Comparison of ENCODE assay signal across 12 mouse cellular contexts in genomic region chr4:133257230-133257629, GRCm38 (mm10). TPM values are rescaled to one million over a fixed set of nuclear protein-coding genes. Genes with fewer than 3 reads are reported as not detected.
DNase-seq lines count a peak whose midpoint lies in the region; ATAC-seq lines count a peak whose summit lies in the region.
"Had no signal": no experiment of that assay in that cellular context is flagged by ENCODE, and none has a peak within 500 bp of the region (broad histone marks: within the 10 kb centered on the region; RNA-seq: fewer than 3 reads in every experiment).

No protein-coding gene starts in this region.

- peak; percentile 44 to 49 for DNase-seq in lung, adult 18-20 months
- DNase-seq in lung, postnatal 4 days = no peak
- DNase-seq in intestine, embryonic 14.5 days (ENCODE audit: low spot score) = no peak
- peak; percentile 58 to 76 for DNase-seq in kidney, postnatal 36 days
- DNase-seq in frontal cortex, postnatal 10 days (ENCODE audit: low spot score in 2 of 2) = no peak
- DNase-seq in left cerebral cortex, postnatal 4 days = no peak
- no peak for DNase-seq in frontal cortex, adult 2 months (ENCODE audit: extremely low spot score in 1 of 2, low spot score in 1 of 2)
- DNase-seq: embryo, embryonic 11 days had no signal

- intact Hi-C loops in left cerebral cortex, postnatal 4 days (cut with DNase I) = no loop called here

- H3K9ac ChIP-seq in intestine, embryonic 14.5 days (ENCODE audit: low read length) = no peak overlapping the region
- H3K9ac ChIP-seq in stomach, embryonic 14.5 days (replicated peaks; ENCODE audit: low read depth, low read length) = no peak overlapping the region

- H3K4me2 ChIP-seq in intestine, embryonic 14.5 days (ENCODE audit: low read length) = peak overlapping the region; percentile 25
- peak overlapping the region; percentile 26 for H3K4me2 ChIP-seq in stomach, embryonic 14.5 days (replicated peaks; ENCODE audit: low read depth, low read length)

- peaks cover 32% of the 10 kb centered on the region for H3K27me3 ChIP-seq in intestine, embryonic 14.5 days (replicated peaks; ENCODE audit: control insufficient read depth, insufficient read depth, low read length)
- peaks cover 8% of the 10 kb centered on the region; the same call in 1 of the 2 replicates for H3K27me3 ChIP-seq in stomach, embryonic 14.5 days (ENCODE audit: control insufficient read depth, insufficient read depth, low read length)

- H3K36me3 ChIP-seq in intestine, embryonic 14.5 days (ENCODE audit: control insufficient read depth, insufficient read depth, low read length) = no peaks in the 10 kb centered on the region
- H3K36me3 ChIP-seq in stomach, embryonic 14.5 days (ENCODE audit: control insufficient read depth, insufficient read depth, low read length) = no peaks in the 10 kb centered on the region

- no peaks in the 10 kb centered on the region for H3K4me1 ChIP-seq in intestine, embryonic 14.5 days (replicated peaks; ENCODE audit: control insufficient read depth, insufficient read depth, low read length)
- H3K4me1 ChIP-seq in stomach, embryonic 14.5 days (ENCODE audit: control insufficient read depth, insufficient read depth, low read length) = 0 out of 2 replicates have a peak, but pooled peaks cover 3% of the 10 kb centered on the region

- no peak overlapping the region for H3K27ac ChIP-seq in intestine, embryonic 14.5 days (ENCODE audit: low read depth)
- H3K27ac ChIP-seq in stomach, embryonic 14.5 days (ENCODE audit: low read length) = no peak overlapping the region
- H3K27ac ChIP-seq: macrophage had no signal

- no peaks in the 10 kb centered on the region for H3K9me3 ChIP-seq in intestine, embryonic 14.5 days (ENCODE audit: control insufficient read depth, low read length)
- no peaks in the 10 kb centered on the region for H3K9me3 ChIP-seq in stomach, embryonic 14.5 days (ENCODE audit: control insufficient read depth, low read depth, low read length)
- H3K9me3 ChIP-seq: G1E had no signal

- 30% methylated on average over 11 of the region's 12 CpGs for WGBS in intestine, embryonic 14.5 days
- WGBS in stomach, embryonic 14.5 days = 24% methylated on average over 12 of the region's 12 CpGs

- no peak for ATAC-seq in intestine, embryonic 14.5 days (replicated peaks; ENCODE audit: low FRiP score, low TSS enrichment, low read depth)
- peak; percentile 57; the same call in 1 of the 2 replicates for ATAC-seq in stomach, embryonic 14.5 days (ENCODE audit: insufficient number of reproducible peaks, insufficient read depth, low FRiP score, low read depth)

- H3K4me3 ChIP-seq in intestine, embryonic 14.5 days (ENCODE audit: low read depth, low read length) = no peak overlapping the region
- H3K4me3 ChIP-seq in stomach, embryonic 14.5 days (ENCODE audit: low read depth, low read length) = no peak overlapping the region

RNA-seq across cellular contexts. Expression of gene Sytl1, which starts 5.7 kb away (rescaled TPM):
- polyA plus RNA-seq in intestine, embryonic 14.5 days (2014; fragmentation: Nextera tagmentation; extraction: Ambion mirVana) = 1.5 and 2.2 TPM in 2 replicates
- polyA plus RNA-seq in stomach, embryonic 14.5 days (2014; fragmentation: Nextera tagmentation; extraction: Ambion mirVana) = 9.3 and 10.3 TPM in 2 replicates
- total RNA-seq in left cerebral cortex, postnatal 4 days (2021) = under 1 TPM; 0.42 to 0.44 TPM
- polyA plus RNA-seq in frontal cortex, adult 2 months (2012; rRNA removed) = 1.2 and 1.6 TPM in 2 replicates
- polyA plus RNA-seq: macrophage had no signal

RNA-seq across cellular contexts. Expression of gene Map3k6, which starts 16.6 kb away (rescaled TPM):
- polyA plus RNA-seq in intestine, embryonic 14.5 days (2014; fragmentation: Nextera tagmentation; extraction: Ambion mirVana) = 2.8 and 3.2 TPM in 2 replicates
- 3.1 and 3.4 TPM in 2 replicates for polyA plus RNA-seq in stomach, embryonic 14.5 days (2014; fragmentation: Nextera tagmentation; extraction: Ambion mirVana)
- 1 to 10 TPM; 3.0 to 3.3 TPM for total RNA-seq in left cerebral cortex, postnatal 4 days (2021)
- 3.9 and 4.0 TPM in 2 replicates for polyA plus RNA-seq in frontal cortex, adult 2 months (2012; rRNA removed)

RNA-seq across cellular contexts. Expression of gene Tmem222, which starts 20.4 kb away (rescaled TPM):
- polyA plus RNA-seq in intestine, embryonic 14.5 days (2014; fragmentation: Nextera tagmentation; extraction: Ambion mirVana) = 84.6 and 89.7 TPM in 2 replicates
- polyA plus RNA-seq in stomach, embryonic 14.5 days (2014; fragmentation: Nextera tagmentation; extraction: Ambion mirVana) = 88.1 and 88.6 TPM in 2 replicates
- 10 to 100 TPM; 73.7 to 74.9 TPM for total RNA-seq in left cerebral cortex, postnatal 4 days (2021)
- 152 and 156 TPM in 2 replicates for polyA plus RNA-seq in frontal cortex, adult 2 months (2012; rRNA removed)

RNA-seq across cellular contexts. Expression of gene Gpr3, which starts 44.9 kb away (rescaled TPM):
- polyA plus RNA-seq in intestine, embryonic 14.5 days (2014; fragmentation: Nextera tagmentation; extraction: Ambion mirVana) = not detected in 2 replicates
- polyA plus RNA-seq in stomach, embryonic 14.5 days (2014; fragmentation: Nextera tagmentation; extraction: Ambion mirVana) = not detected in 2 replicates
- total RNA-seq in left cerebral cortex, postnatal 4 days (2021) = 1 to 10 TPM; 2.0 to 2.1 TPM
- 8.9 and 14.7 TPM in 2 replicates for polyA plus RNA-seq in frontal cortex, adult 2 months (2012; rRNA removed)
- total RNA-seq: gastrocnemius, postnatal 36 days had no signal
- polyA plus RNA-seq: macrophage had no signal

RNA-seq across cellular contexts. Expression of gene Cd164l2, which starts 45.3 kb away (rescaled TPM):
- 1.9 and 2.5 TPM in 2 replicates for polyA plus RNA-seq in intestine, embryonic 14.5 days (2014; fragmentation: Nextera tagmentation; extraction: Ambion mirVana)
- polyA plus RNA-seq in stomach, embryonic 14.5 days (2014; fragmentation: Nextera tagmentation; extraction: Ambion mirVana) = 8.7 and 11.6 TPM in 2 replicates
- 1 to 10 TPM in 1 of 2 experiments, under 1 TPM in 1; 0.72 to 1.8 TPM for total RNA-seq in left cerebral cortex, postnatal 4 days (2021)
- polyA plus RNA-seq in frontal cortex, adult 2 months (2012; rRNA removed) = 8.1 and 9.9 TPM in 2 replicates
- total RNA-seq: G1E had no signal
- polyA plus RNA-seq: G1E, macrophage had no signal

Comparison
In these comparisons a context has a peak if more than half of its experiments do, and no peak if none do; other contexts are left out.
1. DNase-seq: peak in lung, adult 18-20 months (2 of 2) and kidney, postnatal 36 days (2 of 2); none in lung, postnatal 4 days (0 of 2), intestine, embryonic 14.5 days (single experiment), frontal cortex, postnatal 10 days (0 of 2), left cerebral cortex, postnatal 4 days (single experiment) and frontal cortex, adult 2 months (0 of 2).